Mouse (Mus musculus): Measurements from ENCODE around the gene Cdr2l.

DNA sequence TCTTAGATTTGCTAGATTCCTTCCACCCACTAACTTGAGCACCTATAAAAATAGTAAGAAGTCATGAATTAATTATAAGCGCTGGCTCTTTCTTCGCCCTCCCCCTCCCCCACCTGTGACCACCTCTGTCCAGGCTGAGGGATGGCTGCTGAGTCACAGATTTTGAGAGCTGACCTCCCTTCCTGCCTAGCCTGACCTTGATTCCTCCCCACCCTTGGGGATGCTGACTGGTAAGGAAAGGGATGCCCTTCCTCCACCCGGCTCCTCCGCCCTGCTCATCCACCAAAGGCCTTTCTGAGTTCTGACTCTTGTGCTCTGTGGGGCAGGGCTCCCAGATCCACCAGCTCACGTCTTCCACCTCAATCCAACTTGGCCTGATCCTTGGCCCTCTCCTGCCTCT lies 2.9 kb downstream of the Cdr2l start:
- no peak for TF ChIP-seq POLR2AphosphoS2 (IDR thresholded peaks at IDR 0.05; ENCODE audit: low read depth, low read length)
- TF ChIP-seq CTCF (conservative IDR thresholded peaks at IDR 0.05 in 1 of 2, IDR thresholded peaks at IDR 0.05 in 1 of 2; ENCODE audit: low read depth in 2 of 2, low read length in 2 of 2) = no peak
- no peak for TF ChIP-seq MAZ (IDR thresholded peaks at IDR 0.05; ENCODE audit: low read depth, low read length)
- no peak for TF ChIP-seq POLR2A (IDR thresholded peaks at IDR 0.05; ENCODE audit: low read depth, low read length)
- TF ChIP-seq RAD21 (IDR thresholded peaks at IDR 0.05; ENCODE audit: low read depth, low read length) = no peak
- no peak for TF ChIP-seq CHD1 (IDR thresholded peaks at IDR 0.05; ENCODE audit: low read depth, low read length)
- TF ChIP-seq SMC3 (IDR thresholded peaks at IDR 0.05; ENCODE audit: low read depth, low read length) = no peak
- TF ChIP-seq JUND (conservative IDR thresholded peaks at IDR 0.05; ENCODE audit: low read depth, low read length) = no peak
- no peak for TF ChIP-seq MAX (IDR thresholded peaks at IDR 0.05; ENCODE audit: low read length)
- no peak for TF ChIP-seq IRF4 (IDR thresholded peaks at IDR 0.05; ENCODE audit: low read depth, low read length)
- TF ChIP-seq MAFK (IDR thresholded peaks at IDR 0.05; ENCODE audit: insufficient replicate concordance, low read length) = no peak
- TF ChIP-seq ZKSCAN1 (IDR thresholded peaks at IDR 0.05; ENCODE audit: borderline replicate concordance, low read depth, low read length) = no peak
- no peak for TF ChIP-seq GABPA (IDR thresholded peaks at IDR 0.05; ENCODE audit: insufficient replicate concordance, low read depth, low read length)
